Comparison of ENCODE assay signal across 8 mouse cellular contexts in the genomic region with DNA sequence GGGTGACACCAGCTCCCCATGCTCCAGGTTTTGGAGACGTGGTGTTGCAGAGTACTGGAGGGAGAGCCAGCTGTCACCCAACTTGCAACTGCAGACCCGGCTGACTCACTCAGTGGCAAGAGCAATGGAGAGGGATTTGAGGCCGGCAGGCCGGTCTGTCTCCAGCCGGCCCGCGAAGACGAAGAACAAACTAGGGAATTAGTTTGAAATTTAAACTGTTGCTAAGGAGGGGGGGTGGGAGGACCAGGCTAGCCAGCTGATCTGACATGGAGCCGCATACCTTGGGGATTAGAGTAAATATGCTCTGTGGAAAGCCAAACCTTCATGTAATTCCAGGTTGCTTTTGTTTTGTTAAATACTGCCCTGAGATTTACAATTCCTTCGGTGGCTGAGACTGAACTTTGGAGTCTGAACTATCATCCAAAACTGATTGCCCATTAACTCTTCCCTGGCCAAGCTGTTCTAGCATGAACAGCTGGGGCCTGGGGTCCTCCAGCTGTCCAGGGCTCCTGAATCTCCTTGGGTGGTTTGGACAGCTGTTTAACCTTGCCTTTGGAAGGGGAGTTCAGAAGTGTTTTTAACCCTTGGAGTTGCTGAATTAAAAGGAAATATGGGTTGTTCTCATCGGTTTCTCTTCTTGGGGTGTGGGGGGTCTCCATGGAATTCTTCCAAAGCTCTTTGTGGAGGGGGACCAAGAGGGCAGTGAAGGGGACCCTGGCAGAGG. TPM values are rescaled to one million over a fixed set of nuclear protein-coding genes. Genes with fewer than 3 reads are reported as not detected.
DNase-seq lines count a peak whose midpoint lies in the region; ATAC-seq lines count a peak whose summit lies in the region.

No protein-coding gene starts in this region.

- no peaks in the 10 kb centered on the region for H3K27me3 ChIP-seq in megakaryocyte, embryonic 14.5 days (replicated peaks)
- H3K27me3 ChIP-seq in heart, embryonic 16.5 days (ENCODE audit: control insufficient read depth, insufficient read depth, low read length), result no peaks in the 10 kb centered on the region
- H3K27me3 ChIP-seq in midbrain, embryonic 10.5 days (ENCODE audit: low read depth, poor library complexity, severe bottlenecking), result peaks cover 42% of the 10 kb centered on the region

- peak overlapping the region; percentile 71 for H3K27ac ChIP-seq in heart, embryonic 16.5 days (ENCODE audit: low read length)
- H3K27ac ChIP-seq in midbrain, embryonic 10.5 days (replicated peaks), result peak overlapping the region; percentile 17; the same call in 1 of the 2 replicates

- peak overlapping the region; percentile 79 for H3K9ac ChIP-seq in heart, embryonic 16.5 days (ENCODE audit: low read length)

- peak overlapping the region; percentile 99 for H3K4me3 ChIP-seq in megakaryocyte, embryonic 14.5 days (replicated peaks)
- peak overlapping the region; percentile 71 for H3K4me3 ChIP-seq in heart, embryonic 16.5 days (ENCODE audit: low read length)
- H3K4me3 ChIP-seq in midbrain, embryonic 10.5 days, result peak overlapping the region; percentile 60

- peaks cover 61% of the 10 kb centered on the region for H3K4me1 ChIP-seq in megakaryocyte, embryonic 14.5 days
- peaks cover 38% of the 10 kb centered on the region for H3K4me1 ChIP-seq in heart, embryonic 16.5 days (ENCODE audit: control insufficient read depth, insufficient read depth, low read length)
- peaks cover 48% of the 10 kb centered on the region for H3K4me1 ChIP-seq in midbrain, embryonic 10.5 days

- 9% methylated on average over 11 of the region's 11 CpGs for WGBS in heart, embryonic 16.5 days
- 6% methylated on average over 11 of the region's 11 CpGs for WGBS in midbrain, embryonic 10.5 days

- H3K36me3 ChIP-seq in megakaryocyte, embryonic 14.5 days (replicated peaks; ENCODE audit: low read length), result peaks cover 54% of the 10 kb centered on the region
- H3K36me3 ChIP-seq in heart, embryonic 16.5 days (ENCODE audit: control insufficient read depth, insufficient read depth), result no peaks in the 10 kb centered on the region
- no peaks in the 10 kb centered on the region for H3K36me3 ChIP-seq in midbrain, embryonic 10.5 days

- no peaks in the 10 kb centered on the region for H3K9me3 ChIP-seq in megakaryocyte, embryonic 14.5 days
- H3K9me3 ChIP-seq in heart, embryonic 16.5 days (replicated peaks; ENCODE audit: control insufficient read depth, low read length), result no peaks in the 10 kb centered on the region
- no peaks in the 10 kb centered on the region for H3K9me3 ChIP-seq in midbrain, embryonic 10.5 days (replicated peaks)

- DNase-seq in embryo, embryonic 11 days, result peak; percentile 63
- DNase-seq in kidney, postnatal 25 days, result peak; percentile 48 to 67
- DNase-seq in midbrain, embryonic 10.5 days (ENCODE audit: low spot score), result peak; percentile 35
- DNase-seq in urinary bladder, postnatal 36 days (ENCODE audit: low spot score in 2 of 2), result peak; percentile 51 to 52
- no peak for DNase-seq in layer of hippocampus, adult 18-20 months (ENCODE audit: low spot score in 2 of 2)

- no peak for ATAC-seq in megakaryocyte, adult 5-6 weeks (ENCODE audit: poor library complexity, severe bottlenecking)
- no peak for ATAC-seq in heart, embryonic 16.5 days (replicated peaks; ENCODE audit: extremely low read depth, insufficient read depth, low FRiP score)

- peak overlapping the region; percentile 99 for H3K4me2 ChIP-seq in heart, embryonic 16.5 days (ENCODE audit: low read depth, low read length)

RNA-seq across cellular contexts. Expression of a gene that starts 2.0 kb away (rescaled TPM):
- 44.7 and 211 TPM in 2 replicates for polyA plus RNA-seq in megakaryocyte, embryonic 14.5 days (2012; ENCODE audit: insufficient read depth, low replicate concordance)
- total RNA-seq in megakaryocyte, adult 5-6 weeks (2015), result 49.7 and 49.8 TPM in 2 replicates
- 60.0 and 61.4 TPM in 2 replicates for total RNA-seq in megakaryocyte, adult 5-6 weeks (2017)
- 36.8 and 37.0 TPM in 2 replicates for polyA plus RNA-seq in heart, embryonic 16.5 days (2015; fragmentation: Nextera tagmentation; extraction: Ambion mirVana)
- polyA plus RNA-seq in midbrain, embryonic 10.5 days (2016; fragmentation: Nextera tagmentation; extraction: Ambion mirVana), result 7.0 and 8.6 TPM in 2 replicates
- 10 to 100 TPM; 33.7 to 35.6 TPM for total RNA-seq in layer of hippocampus, adult 18-20 months (2021)

Comparison
In these comparisons a context has a peak if more than half of its experiments do, and no peak if none do; other contexts are left out.
1. DNase-seq: peak in embryo, embryonic 11 days (single experiment), kidney, postnatal 25 days (2 of 2), midbrain, embryonic 10.5 days (single experiment) and urinary bladder, postnatal 36 days (2 of 2); none in layer of hippocampus, adult 18-20 months (0 of 2).
2. Peak in every context shown above with its lines, with median percentiles within 50 percentile points of each other: H3K4me3 ChIP-seq.